Mouse (Mus musculus): Measurements from ENCODE around the gene Macrod1.

GRCm38 (mm10) chr19:7151300-7151926, 94.8 kb downstream of the Macrod1 start:
- no peak for TF ChIP-seq CTCF (IDR thresholded peaks at IDR 0.05; ENCODE audit: control insufficient read depth, insufficient read depth, low read length)
- TF ChIP-seq POLR2A (IDR thresholded peaks at IDR 0.05; ENCODE audit: borderline replicate concordance, control insufficient read depth, low read depth, low read length): no peak
